Mouse (Mus musculus): ENCODE data around the gene Ptpro.

The Ptpro gene

DNA sequence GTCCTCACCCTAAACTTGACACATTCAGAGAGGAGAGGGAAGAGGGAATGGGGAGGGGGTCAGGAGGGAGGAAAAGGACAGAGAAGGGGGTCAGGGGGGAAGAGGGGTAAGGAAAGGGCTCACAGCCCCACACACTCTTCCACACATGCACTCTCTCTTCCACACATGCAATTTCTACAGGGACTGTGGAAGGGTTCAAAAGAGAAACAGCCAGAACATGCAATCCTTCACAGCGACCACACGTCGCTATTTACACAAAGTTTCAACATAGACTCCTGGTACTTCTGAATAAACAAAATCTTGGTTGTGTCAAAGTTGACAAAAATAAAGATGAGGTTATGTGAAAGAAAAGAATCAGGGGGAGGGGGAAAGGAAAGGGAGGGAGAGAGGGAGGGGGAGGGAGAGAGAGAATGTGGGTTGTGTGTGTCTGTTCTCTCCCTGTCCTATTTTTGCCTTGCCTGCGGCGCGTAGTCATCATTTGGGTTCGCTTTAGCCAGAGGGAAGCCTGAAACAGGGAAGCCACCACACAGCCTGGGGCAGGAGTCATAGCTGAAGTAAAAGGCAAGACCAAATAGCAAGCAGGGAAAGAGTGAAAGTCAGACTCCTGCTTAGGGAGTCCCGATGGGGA, 245.2 kb downstream of the Ptpro start:
- no peak for DNase-seq (ENCODE audit: low spot score in 2 of 2)

DNA sequence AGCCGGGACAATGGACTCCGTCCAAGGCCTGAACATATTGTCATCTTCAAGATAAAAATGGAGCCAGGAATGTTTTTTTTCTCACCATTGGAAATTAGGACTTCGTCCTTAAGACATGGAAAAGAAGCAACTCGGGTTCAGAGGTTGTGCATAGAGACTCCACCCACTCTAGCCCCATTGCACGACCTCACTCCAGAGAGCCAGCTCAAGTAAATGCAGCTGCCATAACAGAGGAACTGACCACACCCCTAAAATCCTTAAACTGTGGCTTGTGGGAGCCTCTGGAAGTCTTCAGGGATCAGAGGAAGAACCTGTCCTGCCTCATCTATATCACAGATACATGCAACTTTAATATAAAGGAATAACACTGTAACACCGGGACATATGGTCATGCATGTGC, 246.7 kb downstream of the Ptpro start:
- DNase-seq (ENCODE audit: low spot score in 2 of 2), result no peak

- DNase-seq (ENCODE audit: low spot score in 2 of 2), result no peak
These were observed 250.9 kb downstream of the Ptpro start for GRCm38 (mm10) chr6:137503009-137503408.

- no peak for DNase-seq (ENCODE audit: low spot score in 2 of 2)
These were observed 251.3 kb downstream of the Ptpro start for GRCm38 (mm10) chr6:137503462-137503861.

DNA sequence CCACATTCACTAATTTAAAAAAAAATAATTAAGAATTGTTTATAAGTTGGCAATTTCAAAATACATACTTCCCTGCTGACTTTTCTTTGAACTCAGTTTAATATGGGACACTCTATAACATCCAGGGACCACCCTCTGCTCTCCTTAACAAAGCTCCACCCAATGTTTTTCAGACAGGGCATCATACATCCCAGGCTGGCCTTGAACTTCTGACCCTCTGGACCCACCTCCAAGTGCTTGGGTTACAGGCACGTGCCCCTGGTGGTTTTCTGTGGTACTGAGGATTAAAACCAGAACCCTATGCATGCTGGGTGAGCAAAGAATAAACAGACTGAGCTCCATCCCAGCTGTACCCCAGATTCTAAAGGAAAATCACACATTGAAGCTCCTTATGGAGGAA, 251.9 kb downstream of the Ptpro start:
- no peak for DNase-seq (ENCODE audit: low spot score in 2 of 2)

GRCm38 (mm10) chr6:137505555-137506227, 253.6 kb downstream of the Ptpro start:
- DNase-seq (ENCODE audit: low spot score in 2 of 2), result no peak

DNA sequence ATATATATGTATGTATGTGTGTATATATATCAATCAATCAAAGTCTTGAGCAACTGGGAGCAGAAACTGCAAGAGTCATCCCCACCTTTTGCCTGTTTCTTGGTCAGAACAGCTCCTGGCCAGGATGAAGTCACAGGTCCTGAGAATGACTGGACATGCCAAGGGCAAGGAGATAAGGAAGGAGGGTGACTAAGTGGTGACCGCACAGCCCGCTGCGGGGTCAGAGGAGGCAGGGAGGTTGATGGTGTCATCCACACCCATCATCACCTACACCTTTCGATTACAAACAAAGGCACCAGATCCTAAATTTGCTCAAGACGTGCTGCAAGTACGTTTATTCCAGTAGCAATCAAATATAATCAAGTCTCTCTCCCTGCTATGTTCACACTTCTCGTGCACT, 254.4 kb downstream of the Ptpro start:
- DNase-seq (ENCODE audit: low spot score in 2 of 2), result no peak

DNA sequence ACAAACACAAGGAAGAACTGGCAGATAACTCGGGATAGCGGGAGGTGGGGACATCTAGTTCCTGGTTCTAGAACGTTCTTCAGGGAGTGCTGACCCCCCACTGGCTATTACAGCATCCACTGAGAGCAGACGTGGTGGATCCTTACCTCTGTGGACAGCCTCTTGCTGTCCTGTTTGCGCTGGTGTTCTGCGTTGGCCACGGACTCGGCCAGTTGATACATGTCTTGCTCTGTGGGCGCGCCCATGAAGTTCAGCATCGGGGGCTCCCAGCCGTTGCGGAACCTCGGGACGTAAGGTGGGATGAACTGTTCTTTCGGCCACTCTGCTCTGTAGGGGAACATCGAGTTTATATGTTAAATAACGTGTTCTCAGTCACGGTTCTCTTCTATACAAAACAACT, 256.8 kb downstream of the Ptpro start:
- no peak for DNase-seq (ENCODE audit: low spot score in 2 of 2)

GRCm38 (mm10) chr6:137509341-137510045, 257.4 kb downstream of the Ptpro start:
- DNase-seq (ENCODE audit: low spot score in 2 of 2), result no peak

- DNase-seq (ENCODE audit: low spot score in 2 of 2), result no peak
These were observed 260.6 kb downstream of the Ptpro start for GRCm38 (mm10) chr6:137512753-137513152.
